Mouse (Mus musculus): Measurements from ENCODE around the gene Ipo5.
A peak's percentile ranks its signal among the peaks of the same experiment; 100 is the strongest.

Gene Ipo5

GRCm38 (mm10) chr14:120910733-120911324 is at the start of gene Ipo5:
Gene Ipo5, plus strand, starts transcription at chr14:120911224.
- peak; percentile 96 for DNase-seq (ENCODE audit: low read depth)

- no peak for DNase-seq (ENCODE audit: low read depth)
These were observed 47.8 kb upstream of the Ipo5 start for GRCm38 (mm10) chr14:120863205-120863604.

GRCm38 (mm10) chr14:120864896-120865295 is 46.1 kb upstream of the Ipo5 start:
- DNase-seq (ENCODE audit: low read depth), result no peak

- no peak for DNase-seq (ENCODE audit: low read depth)
These were observed 44.5 kb upstream of the Ipo5 start for GRCm38 (mm10) chr14:120866573-120866972.

GRCm38 (mm10) chr14:120867121-120867520 is 43.9 kb upstream of the Ipo5 start:
- no peak for DNase-seq (ENCODE audit: low read depth)

- no peak for DNase-seq (ENCODE audit: low read depth)
These were observed 42.5 kb upstream of the Ipo5 start for GRCm38 (mm10) chr14:120868494-120868893.

- no peak for DNase-seq (ENCODE audit: low read depth)
These were observed 40.3 kb upstream of the Ipo5 start for GRCm38 (mm10) chr14:120870736-120871135.

GRCm38 (mm10) chr14:120874397-120874796 is 36.6 kb upstream of the Ipo5 start:
- DNase-seq (ENCODE audit: low read depth), result no peak

- no peak for DNase-seq (ENCODE audit: low read depth)
These were observed 35.9 kb upstream of the Ipo5 start for GRCm38 (mm10) chr14:120875144-120875543.

- DNase-seq (ENCODE audit: low read depth), result no peak
These were observed 35.1 kb upstream of the Ipo5 start for GRCm38 (mm10) chr14:120875811-120876388.

- no peak for DNase-seq (ENCODE audit: low read depth)
These were observed 33.9 kb upstream of the Ipo5 start for GRCm38 (mm10) chr14:120877147-120877546.

GRCm38 (mm10) chr14:120879026-120879425 is 32.0 kb upstream of the Ipo5 start:
- no peak for DNase-seq (ENCODE audit: low read depth)

GRCm38 (mm10) chr14:120880601-120881000 is 30.4 kb upstream of the Ipo5 start:
- no peak for DNase-seq (ENCODE audit: low read depth)

GRCm38 (mm10) chr14:120881054-120881453 is 30.0 kb upstream of the Ipo5 start:
- DNase-seq (ENCODE audit: low read depth), result no peak

GRCm38 (mm10) chr14:120888681-120889080 is 22.3 kb upstream of the Ipo5 start:
- no peak for DNase-seq (ENCODE audit: low read depth)

- DNase-seq (ENCODE audit: low read depth), result no peak
These were observed 18.7 kb upstream of the Ipo5 start for GRCm38 (mm10) chr14:120892369-120892768.

GRCm38 (mm10) chr14:120896613-120897012 is 14.4 kb upstream of the Ipo5 start:
- DNase-seq (ENCODE audit: low read depth), result no peak

GRCm38 (mm10) chr14:120898876-120899275 is 12.1 kb upstream of the Ipo5 start:
- DNase-seq (ENCODE audit: low read depth), result no peak

- no peak for DNase-seq (ENCODE audit: low read depth)
These were observed 1.6 kb upstream of the Ipo5 start for GRCm38 (mm10) chr14:120909396-120909795.

GRCm38 (mm10) chr14:120910320-120910719 is 704 bp upstream of the Ipo5 start:
- DNase-seq (ENCODE audit: low read depth), result no peak

- peak; percentile 57 for DNase-seq (ENCODE audit: low read depth)
These were observed 421 bp downstream of the Ipo5 start for GRCm38 (mm10) chr14:120911388-120911901.

- DNase-seq (ENCODE audit: low read depth), result no peak
These were observed 1.2 kb downstream of the Ipo5 start for GRCm38 (mm10) chr14:120912090-120912710.

GRCm38 (mm10) chr14:120912916-120913315 is 1.9 kb downstream of the Ipo5 start:
- peak; percentile 13 for DNase-seq (ENCODE audit: low read depth)
